Mouse (Mus musculus): ENCODE measurements around the gene Sod1. TPM values are rescaled to one million over a fixed set of nuclear protein-coding genes. Genes with fewer than 3 reads are reported as not detected.
"Not testable (repeated sequence)": the region's sequence is repeated elsewhere in the genome, so short reads cannot be mapped to it uniquely, and the experiment has no call there.

The Sod1 gene
- polyA plus RNA-seq, 1 experiment from 2014 or later: 1,312 TPM

DNA sequence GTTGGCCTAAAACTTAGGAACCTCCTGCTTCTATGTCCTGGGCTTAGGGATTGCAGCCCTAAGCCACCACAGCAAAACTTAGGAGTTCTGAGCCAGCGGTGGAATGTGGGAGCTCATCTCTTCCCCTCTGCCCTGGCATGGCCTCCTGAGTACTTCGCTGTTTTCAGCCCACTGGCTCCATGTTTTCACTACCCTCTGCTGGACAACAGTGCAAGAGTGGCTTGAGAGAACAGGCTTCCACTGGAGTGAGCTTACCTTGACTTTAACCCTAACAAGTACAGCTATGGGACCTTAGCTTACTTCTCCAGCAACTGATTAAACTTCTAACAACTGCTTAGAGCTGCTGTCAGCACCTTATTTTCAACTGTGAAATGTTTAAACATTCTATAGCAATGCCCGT, 14.6 kb downstream of the Sod1 start:
- H3K9ac ChIP-seq (ENCODE audit: low read length): no peak overlapping the region
- peaks cover 12% of the 10 kb centered on the region for H3K36me3 ChIP-seq (ENCODE audit: control insufficient read depth, insufficient read depth, low read length)
- no peaks in the 10 kb centered on the region for H3K27me3 ChIP-seq (ENCODE audit: control insufficient read depth, insufficient read depth, low read depth, low read length)
- H3K27ac ChIP-seq (ENCODE audit: low read length): no peak overlapping the region
- 73% methylated on average over 3 of the region's 3 CpGs for WGBS
- H3K4me1 ChIP-seq (replicated peaks; ENCODE audit: control insufficient read depth, insufficient read depth, low read length): no peaks in the 10 kb centered on the region
- no peak overlapping the region for H3K4me3 ChIP-seq (ENCODE audit: low read length)
- ATAC-seq (ENCODE audit: low read depth): no peak
- no peaks in the 10 kb centered on the region for H3K9me3 ChIP-seq (ENCODE audit: control insufficient read depth, low read length)
- H3K4me2 ChIP-seq (ENCODE audit: low read depth, low read length): no peak overlapping the region

DNA sequence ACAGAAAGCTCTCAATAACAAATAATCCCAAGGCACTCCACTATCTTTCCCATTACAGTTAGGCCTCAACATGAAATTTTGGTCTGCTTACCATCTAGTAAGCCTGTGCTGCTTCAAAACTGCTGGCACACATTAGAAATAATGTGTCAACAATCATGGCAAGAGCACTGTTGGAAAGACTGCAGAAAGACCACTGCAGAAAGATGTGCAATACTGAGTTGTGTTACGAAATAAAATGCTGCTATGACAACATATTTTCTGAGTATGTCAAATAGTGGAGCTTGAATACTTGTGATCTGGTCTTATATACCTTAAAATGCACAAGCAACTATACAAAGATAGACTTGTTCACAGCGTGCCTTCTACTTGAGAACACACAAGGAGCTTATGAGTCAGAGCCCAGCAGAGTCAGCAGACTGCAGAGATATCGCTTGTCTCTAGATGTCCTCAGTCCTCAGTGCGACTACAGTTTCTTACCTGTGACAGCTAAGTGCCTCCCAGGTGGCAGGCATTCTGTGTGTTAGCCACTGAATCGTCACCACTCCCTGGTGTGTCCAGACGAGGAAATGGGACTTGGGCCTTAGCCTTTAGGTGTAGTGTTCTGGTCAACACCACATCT, 18.7 kb downstream of the Sod1 start:
- H3K27ac ChIP-seq (ENCODE audit: low read length): no peak overlapping the region
- no peaks in the 10 kb centered on the region for H3K4me1 ChIP-seq (replicated peaks; ENCODE audit: control insufficient read depth, insufficient read depth, low read length)
- no peak overlapping the region for H3K4me2 ChIP-seq (ENCODE audit: low read depth, low read length)
- ATAC-seq (ENCODE audit: low read depth): no peak
- H3K4me3 ChIP-seq (ENCODE audit: low read length): no peak overlapping the region
- no peak overlapping the region for H3K9ac ChIP-seq (ENCODE audit: low read length)
- 74% methylated on average over 6 of the region's 6 CpGs for WGBS
- H3K27me3 ChIP-seq (ENCODE audit: control insufficient read depth, insufficient read depth, low read depth, low read length): no peaks in the 10 kb centered on the region
- no peaks in the 10 kb centered on the region for H3K9me3 ChIP-seq (ENCODE audit: control insufficient read depth, low read length)
- H3K36me3 ChIP-seq (ENCODE audit: control insufficient read depth, insufficient read depth, low read length): peaks cover 33% of the 10 kb centered on the region

DNA sequence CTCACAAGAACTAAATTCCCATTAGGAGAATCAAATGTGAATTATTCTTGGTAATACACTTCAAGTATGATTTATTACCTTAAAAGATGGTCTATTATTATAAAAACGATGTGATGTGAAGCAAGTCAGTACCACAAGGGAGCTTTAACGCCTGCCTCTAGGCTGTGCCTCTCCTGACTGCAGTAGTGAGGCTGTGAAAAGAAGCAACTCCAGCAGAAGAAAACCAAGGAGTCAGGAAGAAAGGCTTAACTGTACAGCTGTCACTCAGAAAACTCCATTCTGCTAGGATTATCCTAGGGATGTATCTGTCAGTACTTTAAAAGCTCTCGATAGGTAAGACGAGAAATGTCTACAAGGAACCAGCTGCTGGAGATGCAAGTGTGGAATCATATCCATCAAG, 21.3 kb downstream of the Sod1 start:
- Histone ChIP-seq H3K36me3 (ENCODE audit: control insufficient read depth, insufficient read depth, low read length) (peaks cover 46% of the 10 kb centered on the region), H3K9me3 (ENCODE audit: control insufficient read depth, low read length) (no peaks in the 10 kb centered on the region), H3K4me1 (replicated peaks; ENCODE audit: control insufficient read depth, insufficient read depth, low read length) (no peaks in the 10 kb centered on the region), H3K4me2 (ENCODE audit: low read depth, low read length) (no peak overlapping the region), H3K27ac (ENCODE audit: low read length) (no peak overlapping the region), H3K9ac (ENCODE audit: low read length) (no peak overlapping the region), H3K27me3 (ENCODE audit: control insufficient read depth, insufficient read depth, low read depth, low read length) (no peaks in the 10 kb centered on the region), H3K4me3 (ENCODE audit: low read length) (no peak overlapping the region)
- no peak for ATAC-seq (ENCODE audit: low read depth)
- WGBS: 79% methylated on average over 4 of the region's 4 CpGs

DNA sequence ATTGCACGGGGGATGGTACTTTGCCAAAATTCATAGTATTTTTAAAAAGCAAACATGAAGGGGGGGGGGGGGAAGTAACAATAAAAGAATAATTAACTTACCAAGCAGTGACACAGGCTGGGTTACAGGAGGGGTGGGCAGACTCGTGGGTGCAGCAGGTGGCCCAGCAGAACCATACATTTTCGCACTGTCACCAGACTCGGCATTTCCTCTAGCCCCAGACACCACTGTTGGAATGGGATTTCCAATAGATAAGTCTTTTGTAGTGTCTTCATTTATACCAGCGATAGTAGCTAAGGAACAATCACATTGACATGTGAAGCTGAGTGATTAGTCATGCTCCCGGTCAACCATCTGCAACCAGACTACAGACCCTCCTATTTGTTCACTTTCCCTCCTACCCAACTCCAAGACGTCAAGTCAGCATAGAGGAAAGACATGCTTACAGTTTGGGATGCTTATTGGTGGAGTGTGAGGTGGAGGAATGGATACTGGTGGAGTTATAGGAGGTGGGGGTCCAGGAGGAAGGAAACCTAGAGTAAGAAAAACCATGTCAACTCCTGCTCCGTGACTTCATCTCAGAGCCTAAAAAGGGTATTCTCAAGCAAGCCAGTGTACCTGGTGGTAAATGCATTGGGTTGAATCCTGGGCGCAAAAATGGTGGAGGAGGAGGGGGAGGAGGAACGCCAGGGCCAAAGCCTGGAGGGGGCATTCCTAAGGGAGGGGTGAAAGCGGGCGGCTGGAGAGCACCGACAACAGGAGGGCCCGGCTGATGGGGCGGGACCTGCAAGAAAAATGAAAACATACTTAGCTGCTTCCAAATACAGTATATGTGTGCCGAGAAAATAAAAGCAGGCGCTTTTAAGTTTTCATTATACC, 22.1 kb downstream of the Sod1 start:
- no peak overlapping the region for H3K27ac ChIP-seq (ENCODE audit: low read length)
- no peaks in the 10 kb centered on the region for H3K27me3 ChIP-seq (ENCODE audit: control insufficient read depth, insufficient read depth, low read depth, low read length)
- H3K9ac ChIP-seq (ENCODE audit: low read length): no peak overlapping the region
- 72% methylated on average over 17 of the region's 17 CpGs for WGBS
- no peaks in the 10 kb centered on the region for H3K4me1 ChIP-seq (replicated peaks; ENCODE audit: control insufficient read depth, insufficient read depth, low read length)
- no peak overlapping the region for H3K4me2 ChIP-seq (ENCODE audit: low read depth, low read length)
- H3K4me3 ChIP-seq (ENCODE audit: low read length): no peak overlapping the region
- ATAC-seq (ENCODE audit: low read depth): no peak
- H3K36me3 ChIP-seq (ENCODE audit: control insufficient read depth, insufficient read depth, low read length): peaks cover 53% of the 10 kb centered on the region
- H3K9me3 ChIP-seq (ENCODE audit: control insufficient read depth, low read length): no peaks in the 10 kb centered on the region

DNA sequence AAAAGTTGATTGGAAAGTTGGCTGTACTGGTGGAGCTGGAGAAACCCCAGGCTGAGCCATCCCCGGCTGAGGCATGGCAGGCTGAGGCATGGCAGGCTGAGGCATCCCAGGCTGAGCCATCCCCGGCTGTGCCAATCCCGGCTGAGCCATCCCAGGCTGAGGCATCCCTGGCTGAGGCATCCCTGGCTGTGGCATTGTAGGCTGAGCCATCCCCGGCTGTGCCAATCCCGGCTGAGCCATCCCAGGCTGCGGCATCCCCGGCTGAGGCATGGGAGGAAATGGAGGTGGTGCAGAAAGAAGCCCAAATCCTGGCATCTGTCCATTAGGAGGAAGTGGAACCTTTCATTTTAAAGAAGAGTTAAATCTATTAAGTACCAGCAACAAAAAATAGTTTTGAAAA, 29.5 kb downstream of the Sod1 start:
- peaks cover 51% of the 10 kb centered on the region for H3K36me3 ChIP-seq (ENCODE audit: control insufficient read depth, insufficient read depth, low read length)
- H3K9ac ChIP-seq (ENCODE audit: low read length): no peak overlapping the region
- no peaks in the 10 kb centered on the region for H3K4me1 ChIP-seq (replicated peaks; ENCODE audit: control insufficient read depth, insufficient read depth, low read length)
- H3K4me3 ChIP-seq (ENCODE audit: low read length): no peak overlapping the region
- H3K27ac ChIP-seq (ENCODE audit: low read length): no peak overlapping the region
- WGBS: 95% methylated on average over 7 of the region's 7 CpGs
- H3K27me3 ChIP-seq (ENCODE audit: control insufficient read depth, insufficient read depth, low read depth, low read length): no peaks in the 10 kb centered on the region
- H3K4me2 ChIP-seq (ENCODE audit: low read depth, low read length): no peak overlapping the region
- H3K9me3 ChIP-seq (ENCODE audit: control insufficient read depth, low read length): no peaks in the 10 kb centered on the region
- no peak for ATAC-seq (ENCODE audit: low read depth)

DNA sequence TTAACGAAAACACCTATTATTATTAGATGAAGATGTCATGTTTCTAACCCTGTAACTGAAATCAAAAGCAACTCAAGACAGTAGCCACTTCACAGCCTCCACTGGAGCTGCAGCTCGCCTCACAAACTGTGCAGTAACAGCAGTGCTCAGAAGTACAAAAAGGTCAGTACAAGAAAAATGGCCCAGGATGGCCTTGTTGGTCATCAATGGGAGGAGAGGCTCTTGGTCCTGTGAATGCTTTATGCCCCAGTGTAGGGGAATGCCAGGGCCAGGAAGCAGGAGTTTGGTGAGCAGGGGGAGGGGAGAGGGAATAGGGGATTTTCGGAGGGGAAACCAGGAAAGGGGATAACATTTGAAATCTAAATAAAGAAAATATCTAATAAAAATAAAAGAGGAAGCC, 30.7 kb downstream of the Sod1 start:
- not testable (repeated sequence) for ATAC-seq (ENCODE audit: low read depth); H3K27me3 ChIP-seq (ENCODE audit: control insufficient read depth, insufficient read depth, low read depth, low read length); H3K4me1 ChIP-seq (replicated peaks; ENCODE audit: control insufficient read depth, insufficient read depth, low read length); H3K27ac ChIP-seq (ENCODE audit: low read length); H3K9me3 ChIP-seq (ENCODE audit: control insufficient read depth, low read length); H3K4me3 ChIP-seq (ENCODE audit: low read length); H3K9ac ChIP-seq (ENCODE audit: low read length); H3K4me2 ChIP-seq (ENCODE audit: low read depth, low read length)
- WGBS: 83% methylated on average over 3 of the region's 3 CpGs
- peaks cover 43% of the 10 kb centered on the region for H3K36me3 ChIP-seq (ENCODE audit: control insufficient read depth, insufficient read depth, low read length)

DNA sequence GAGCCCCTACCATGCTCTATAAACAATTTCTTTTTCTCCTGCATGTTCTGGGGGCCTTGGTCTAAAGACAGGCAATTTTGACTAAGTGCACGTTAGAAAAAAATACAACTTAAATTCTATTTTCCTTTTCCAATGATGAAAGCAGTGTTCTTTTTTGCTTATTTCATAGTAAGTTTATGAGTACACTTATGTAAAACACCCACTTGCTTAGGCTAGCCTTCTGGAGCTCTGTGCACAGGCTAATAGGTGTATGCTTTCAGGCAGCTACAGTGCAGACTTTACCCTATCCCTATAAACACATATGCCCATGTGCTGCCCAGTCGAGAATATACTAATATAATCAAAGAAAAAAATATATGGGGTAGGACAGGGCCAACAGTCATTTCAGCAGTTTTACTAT, 32.0 kb downstream of the Sod1 start:
- WGBS: 83% methylated on average over 2 of the region's 2 CpGs
- H3K36me3 ChIP-seq (ENCODE audit: control insufficient read depth, insufficient read depth, low read length): peaks cover 41% of the 10 kb centered on the region

DNA sequence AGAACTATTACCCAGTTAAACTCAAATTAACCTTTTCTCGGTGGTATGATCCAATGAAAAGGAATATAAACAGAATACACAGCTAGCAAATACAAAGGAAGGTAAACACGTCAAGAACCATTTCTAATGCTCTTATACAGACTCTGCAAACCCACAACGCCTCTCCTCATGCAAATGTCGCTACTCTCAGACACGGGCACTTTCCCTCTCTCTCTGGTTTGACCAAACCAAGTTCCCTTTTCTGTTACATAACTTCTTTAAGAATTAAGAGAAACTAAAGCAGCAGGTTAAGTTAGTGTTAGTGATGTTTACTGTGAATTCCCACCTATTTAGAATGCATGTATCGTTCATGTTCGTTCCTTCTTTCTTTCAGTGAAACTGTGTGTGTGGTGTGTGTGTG, 38.4 kb downstream of the Sod1 start:
- H3K9me3 ChIP-seq (ENCODE audit: control insufficient read depth, low read length): no peaks in the 10 kb centered on the region
- H3K27me3 ChIP-seq (ENCODE audit: control insufficient read depth, insufficient read depth, low read depth, low read length): no peaks in the 10 kb centered on the region
- H3K36me3 ChIP-seq (ENCODE audit: control insufficient read depth, insufficient read depth, low read length): peaks cover 31% of the 10 kb centered on the region
- no peak overlapping the region for H3K4me3 ChIP-seq (ENCODE audit: low read length)
- H3K9ac ChIP-seq (ENCODE audit: low read length): no peak overlapping the region
- H3K4me1 ChIP-seq (replicated peaks; ENCODE audit: control insufficient read depth, insufficient read depth, low read length): no peaks in the 10 kb centered on the region
- 80% methylated on average over 7 of the region's 7 CpGs for WGBS
- no peak overlapping the region for H3K4me2 ChIP-seq (ENCODE audit: low read depth, low read length)
- H3K27ac ChIP-seq (ENCODE audit: low read length): no peak overlapping the region
- no peak for ATAC-seq (ENCODE audit: low read depth)

More for the DNA sequence above, 32.0 kb downstream of the Sod1 start:
- H3K27ac ChIP-seq (ENCODE audit: low read length): no peak overlapping the region
- no peak overlapping the region for H3K4me3 ChIP-seq (ENCODE audit: low read length)
- no peaks in the 10 kb centered on the region for H3K27me3 ChIP-seq (ENCODE audit: control insufficient read depth, insufficient read depth, low read depth, low read length)
- H3K9me3 ChIP-seq (ENCODE audit: control insufficient read depth, low read length): no peaks in the 10 kb centered on the region
- no peak for ATAC-seq (ENCODE audit: low read depth)
- no peak overlapping the region for H3K9ac ChIP-seq (ENCODE audit: low read length)
- no peak overlapping the region for H3K4me2 ChIP-seq (ENCODE audit: low read depth, low read length)
- H3K4me1 ChIP-seq (replicated peaks; ENCODE audit: control insufficient read depth, insufficient read depth, low read length): no peaks in the 10 kb centered on the region

DNA sequence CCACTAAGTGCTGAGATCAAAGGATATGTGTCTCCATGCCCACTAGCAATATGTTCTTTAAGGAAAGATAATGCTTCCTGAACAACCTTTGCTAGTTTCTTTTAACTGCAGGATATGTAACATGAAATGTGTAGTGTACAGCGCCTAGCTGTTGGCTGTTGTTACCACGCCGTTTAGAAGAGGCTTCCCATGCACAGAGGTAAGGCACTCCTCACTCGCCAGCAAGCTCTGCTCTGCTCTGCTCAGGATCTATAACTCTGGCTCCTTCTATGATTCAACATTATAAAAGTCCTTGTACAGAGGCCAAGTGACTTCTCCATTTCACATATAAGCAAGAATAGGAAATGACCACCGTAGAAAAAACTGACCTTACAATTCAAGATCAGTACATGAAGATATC, 39.1 kb downstream of the Sod1 start:
- H3K4me1 ChIP-seq (replicated peaks; ENCODE audit: control insufficient read depth, insufficient read depth, low read length): no peaks in the 10 kb centered on the region
- H3K27ac ChIP-seq (ENCODE audit: low read length): no peak overlapping the region
- H3K36me3 ChIP-seq (ENCODE audit: control insufficient read depth, insufficient read depth, low read length): peaks cover 29% of the 10 kb centered on the region
- no peak overlapping the region for H3K4me2 ChIP-seq (ENCODE audit: low read depth, low read length)
- H3K4me3 ChIP-seq (ENCODE audit: low read length): no peak overlapping the region
- WGBS: 69% methylated on average over 5 of the region's 5 CpGs
- ATAC-seq (ENCODE audit: low read depth): no peak
- no peaks in the 10 kb centered on the region for H3K27me3 ChIP-seq (ENCODE audit: control insufficient read depth, insufficient read depth, low read depth, low read length)
- H3K9me3 ChIP-seq (ENCODE audit: control insufficient read depth, low read length): no peaks in the 10 kb centered on the region
- H3K9ac ChIP-seq (ENCODE audit: low read length): no peak overlapping the region
